Mouse (Mus musculus): ENCODE results near the gene Dimt1. TPM values are rescaled to one million over a fixed set of nuclear protein-coding genes. Genes with fewer than 3 reads are reported as not detected.

Gene Dimt1
- polyA plus RNA-seq, 1 experiment: 6.1 TPM

DNA sequence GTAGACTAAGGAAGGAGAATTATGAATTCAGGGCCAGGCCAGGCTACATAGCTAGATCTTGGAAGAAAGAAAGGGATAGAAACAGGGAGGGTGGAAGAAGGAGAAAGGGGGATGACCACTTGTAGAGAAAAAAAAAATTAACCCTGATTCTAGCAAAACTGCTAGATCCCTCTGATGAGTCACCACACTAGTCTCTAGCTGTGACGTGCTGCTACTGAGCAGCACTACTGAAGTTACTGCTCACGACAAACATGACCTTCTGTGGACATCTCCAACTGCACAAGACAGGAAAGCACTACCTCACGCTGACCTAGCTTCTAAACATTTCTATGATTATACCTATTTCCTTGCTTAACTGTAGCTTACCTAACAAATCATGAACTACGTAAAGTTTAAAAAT is 18.6 kb upstream of the Dimt1 start:
- TF ChIP-seq CTCF (IDR thresholded peaks at IDR 0.05; ENCODE audit: control insufficient read depth, insufficient read depth, insufficient replicate concordance, low read depth, low read length) (no peak), POLR2A (IDR thresholded peaks at IDR 0.05; ENCODE audit: control insufficient read depth, low read depth, low read length) (no peak)
- Histone ChIP-seq H3K36me3 (ENCODE audit: control insufficient read depth, insufficient read depth, low read length) (no peaks in the 10 kb centered on the region; the same call in 1 of the 2 replicates), H3K4me1 (ENCODE audit: control insufficient read depth, insufficient read depth, low read length) (no peaks in the 10 kb centered on the region), H3K27ac (ENCODE audit: control insufficient read depth, insufficient read depth, low read depth, low read length) (no peak overlapping the region), H3K4me3 (ENCODE audit: control insufficient read depth, low read depth, low read length) (no peak overlapping the region), H3K27me3 (ENCODE audit: control insufficient read depth, insufficient read depth, low read length) (no peaks in the 10 kb centered on the region)

DNA sequence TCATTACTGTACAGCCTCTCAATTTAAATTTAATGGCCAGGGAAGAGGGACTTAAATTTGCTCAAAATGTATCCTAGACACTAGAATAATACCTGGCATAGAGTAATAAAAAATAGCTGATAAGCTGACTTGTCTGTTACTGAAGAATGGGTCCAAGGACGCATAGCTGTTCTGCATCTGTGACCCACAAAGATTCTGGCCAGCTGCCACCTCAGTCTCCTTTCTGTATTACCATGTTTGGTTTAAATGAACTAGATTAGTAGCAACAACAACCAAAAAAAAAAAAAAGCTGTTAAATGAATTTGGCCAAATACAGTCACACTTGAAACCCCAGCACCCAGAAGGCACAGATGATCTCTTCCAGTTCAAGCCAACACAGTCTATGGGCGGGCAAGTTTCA is 17.7 kb upstream of the Dimt1 start:
- no peak overlapping the region for H3K4me3 ChIP-seq (ENCODE audit: control insufficient read depth, low read depth, low read length)
- no peaks in the 10 kb centered on the region for H3K36me3 ChIP-seq (ENCODE audit: control insufficient read depth, insufficient read depth, low read length)
- H3K4me1 ChIP-seq (ENCODE audit: control insufficient read depth, insufficient read depth, low read length): no peaks in the 10 kb centered on the region
- no peak for TF ChIP-seq CTCF (IDR thresholded peaks at IDR 0.05; ENCODE audit: control insufficient read depth, insufficient read depth, insufficient replicate concordance, low read depth, low read length)
- no peak for TF ChIP-seq POLR2A (IDR thresholded peaks at IDR 0.05; ENCODE audit: control insufficient read depth, low read depth, low read length)
- no peaks in the 10 kb centered on the region for H3K27me3 ChIP-seq (ENCODE audit: control insufficient read depth, insufficient read depth, low read length)
- no peak overlapping the region for H3K27ac ChIP-seq (ENCODE audit: control insufficient read depth, insufficient read depth, low read depth, low read length)

DNA sequence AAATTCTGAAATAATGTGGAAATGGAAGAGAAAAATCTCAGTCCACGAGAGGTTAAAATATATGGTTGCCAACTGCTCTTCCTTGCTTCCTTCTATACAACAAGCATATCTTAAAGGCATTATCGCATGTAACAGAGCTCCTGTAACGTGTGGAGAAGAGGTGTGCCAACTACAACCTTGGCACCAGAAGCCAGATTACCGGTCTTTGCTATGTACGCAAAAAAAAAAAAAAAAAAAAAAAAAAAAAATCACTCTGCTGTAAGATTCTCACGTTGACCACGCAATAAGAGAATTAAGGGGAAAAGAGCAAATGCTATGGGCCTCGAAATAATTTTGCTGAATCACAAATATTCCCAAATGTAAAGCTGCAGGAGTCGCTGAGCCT is 11.1 kb upstream of the Dimt1 start:
- H3K27me3 ChIP-seq (ENCODE audit: control insufficient read depth, insufficient read depth, low read length): no peaks in the 10 kb centered on the region
- H3K4me1 ChIP-seq (ENCODE audit: control insufficient read depth, insufficient read depth, low read length): no peaks in the 10 kb centered on the region; the same call in 1 of the 2 replicates
- peak overlapping the region; percentile 97 for H3K4me3 ChIP-seq (ENCODE audit: control insufficient read depth, low read depth, low read length)
- H3K36me3 ChIP-seq (ENCODE audit: control insufficient read depth, insufficient read depth, low read length): no peaks in the 10 kb centered on the region
- no peak overlapping the region for H3K27ac ChIP-seq (ENCODE audit: control insufficient read depth, insufficient read depth, low read depth, low read length)
- TF ChIP-seq POLR2A (IDR thresholded peaks at IDR 0.05; ENCODE audit: control insufficient read depth, low read depth, low read length) (no peak), CTCF (IDR thresholded peaks at IDR 0.05; ENCODE audit: control insufficient read depth, insufficient read depth, insufficient replicate concordance, low read depth, low read length) (no peak)

DNA sequence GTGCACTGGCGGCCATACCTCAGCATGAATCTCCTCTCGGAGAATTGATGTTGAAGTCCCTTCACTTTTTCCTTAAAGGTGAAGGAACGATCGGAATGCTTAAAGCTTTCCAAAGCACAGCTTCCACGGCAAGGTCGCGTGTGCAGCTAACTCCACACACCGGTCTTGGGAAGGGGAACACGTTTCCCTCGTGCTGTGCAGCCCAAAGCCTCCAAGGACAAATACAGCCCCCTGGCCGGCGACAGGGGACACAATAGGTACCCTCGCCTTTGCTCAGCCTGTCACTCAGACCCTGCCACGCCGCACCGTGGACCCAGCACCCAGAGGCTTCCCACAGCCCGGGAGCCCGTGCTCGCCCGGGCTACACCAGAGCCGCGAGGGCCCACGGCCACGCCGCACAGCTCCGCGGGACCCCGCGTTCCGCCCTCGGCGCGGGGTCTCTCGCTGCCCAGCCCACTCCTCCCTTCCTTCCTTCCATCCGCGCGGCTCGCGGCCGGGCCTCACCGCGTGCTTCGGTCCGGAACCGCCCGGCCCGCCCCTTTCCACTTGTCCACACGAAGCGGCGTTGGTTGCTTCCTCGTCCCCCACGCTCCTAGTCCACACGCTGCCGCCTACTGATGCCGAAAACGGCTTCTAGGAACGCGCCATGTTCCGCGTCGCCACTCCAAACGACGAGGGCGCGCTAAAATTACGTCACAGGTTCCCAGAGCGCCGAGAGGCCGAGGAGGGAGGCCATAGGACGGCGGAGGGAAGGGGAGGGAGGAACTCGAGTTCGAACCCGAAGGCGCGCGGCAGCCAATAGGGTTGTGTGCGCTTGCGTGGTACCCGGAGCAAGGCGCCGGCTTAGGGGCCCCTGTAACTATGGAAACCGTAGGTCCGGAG is 10.4 kb upstream of the Dimt1 start, which contains the start of gene Ipo11:
TSS of gene Ipo11 (minus strand) at position 703 of the 882 bp plus-strand sequence.
- peak; percentile 81 for TF ChIP-seq POLR2A (IDR thresholded peaks at IDR 0.05; ENCODE audit: control insufficient read depth, low read depth, low read length)
- TF ChIP-seq CTCF (IDR thresholded peaks at IDR 0.05; ENCODE audit: control insufficient read depth, insufficient read depth, insufficient replicate concordance, low read depth, low read length): no peak
- Histone ChIP-seq H3K27ac (ENCODE audit: control insufficient read depth, insufficient read depth, low read depth, low read length) (peak within 1 kb of the TSS; percentile 75), H3K4me3 (ENCODE audit: control insufficient read depth, low read depth, low read length) (peak within 1 kb of the TSS; percentile 97), H3K36me3 (ENCODE audit: control insufficient read depth, insufficient read depth, low read length) (no peaks in the 10 kb centered on the region), H3K4me1 (ENCODE audit: control insufficient read depth, insufficient read depth, low read length) (no peaks in the 10 kb centered on the region; the same call in 1 of the 2 replicates), H3K27me3 (ENCODE audit: control insufficient read depth, insufficient read depth, low read length) (no peaks in the 10 kb centered on the region)

DNA sequence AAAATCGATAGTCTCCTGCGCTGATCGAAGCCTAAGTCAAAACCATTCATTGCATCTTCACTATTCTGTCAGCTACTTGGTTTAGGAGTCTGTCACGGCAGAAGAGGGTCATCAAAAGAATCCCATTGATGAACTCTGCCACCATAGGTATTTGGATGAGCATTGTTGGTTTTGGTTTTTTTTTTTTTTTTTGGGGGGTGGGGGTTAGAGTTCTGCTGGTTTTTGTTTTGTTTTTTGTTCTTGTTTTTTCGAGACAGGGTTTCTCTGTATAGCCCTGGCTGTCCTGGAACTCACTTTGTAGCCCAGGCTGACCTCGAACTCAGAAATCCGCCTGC is 9.8 kb upstream of the Dimt1 start:
- H3K4me1 ChIP-seq (ENCODE audit: control insufficient read depth, insufficient read depth, low read length): no peaks in the 10 kb centered on the region; the same call in 1 of the 2 replicates
- H3K27ac ChIP-seq (ENCODE audit: control insufficient read depth, insufficient read depth, low read depth, low read length): peak overlapping the region; percentile 59
- H3K36me3 ChIP-seq (ENCODE audit: control insufficient read depth, insufficient read depth, low read length): no peaks in the 10 kb centered on the region
- H3K4me3 ChIP-seq (ENCODE audit: control insufficient read depth, low read depth, low read length): peak overlapping the region; percentile 97
- TF ChIP-seq POLR2A (IDR thresholded peaks at IDR 0.05; ENCODE audit: control insufficient read depth, low read depth, low read length) (no peak), CTCF (IDR thresholded peaks at IDR 0.05; ENCODE audit: control insufficient read depth, insufficient read depth, insufficient replicate concordance, low read depth, low read length) (no peak)
- H3K27me3 ChIP-seq (ENCODE audit: control insufficient read depth, insufficient read depth, low read length): no peaks in the 10 kb centered on the region

DNA sequence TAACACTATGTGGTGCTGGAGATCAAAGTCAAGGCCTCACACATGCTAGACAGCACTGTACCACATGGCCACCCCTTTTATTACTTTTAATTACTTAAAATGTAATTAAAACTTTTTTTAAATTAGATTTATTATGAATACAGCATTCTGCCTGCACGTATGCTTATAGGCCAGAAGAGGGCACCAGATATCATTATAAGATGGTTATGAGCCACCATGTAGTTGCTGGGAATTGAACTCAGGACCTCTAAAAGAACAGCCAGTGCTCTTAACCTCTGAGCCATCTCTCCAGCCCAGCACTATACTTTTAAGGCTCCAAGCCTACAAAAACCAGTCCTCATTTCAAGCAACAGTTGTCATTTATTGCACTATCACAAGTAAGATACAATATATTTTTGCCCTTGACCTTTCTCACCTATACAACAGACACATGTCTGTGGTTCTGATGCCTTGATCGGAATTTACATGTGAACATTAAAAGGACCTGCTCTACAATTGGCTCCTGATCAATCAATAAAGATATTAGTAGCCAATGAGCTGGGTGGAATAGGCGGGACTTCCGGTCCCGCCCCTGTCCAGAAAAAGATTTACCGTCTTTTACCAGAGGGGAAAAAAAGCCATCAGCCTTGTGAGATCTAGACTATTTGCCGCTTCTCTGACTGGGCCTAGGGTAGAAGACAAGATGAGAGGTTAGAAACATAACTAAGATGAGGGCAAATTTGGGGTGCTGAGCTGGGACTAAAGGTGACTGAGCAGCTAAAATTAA is 5.5 kb upstream of the Dimt1 start:
- peak overlapping the region; percentile 42; the same call in 1 of the 2 replicates for H3K4me3 ChIP-seq (ENCODE audit: control insufficient read depth, low read depth, low read length)
- H3K27ac ChIP-seq (ENCODE audit: control insufficient read depth, insufficient read depth, low read depth, low read length): no peak overlapping the region
- H3K4me1 ChIP-seq (ENCODE audit: control insufficient read depth, insufficient read depth, low read length): peaks cover 6% of the 10 kb centered on the region
- TF ChIP-seq CTCF (IDR thresholded peaks at IDR 0.05; ENCODE audit: control insufficient read depth, insufficient read depth, insufficient replicate concordance, low read depth, low read length): no peak
- no peak for TF ChIP-seq POLR2A (IDR thresholded peaks at IDR 0.05; ENCODE audit: control insufficient read depth, low read depth, low read length)
- H3K27me3 ChIP-seq (ENCODE audit: control insufficient read depth, insufficient read depth, low read length): no peaks in the 10 kb centered on the region
- no peaks in the 10 kb centered on the region for H3K36me3 ChIP-seq (ENCODE audit: control insufficient read depth, insufficient read depth, low read length)

DNA sequence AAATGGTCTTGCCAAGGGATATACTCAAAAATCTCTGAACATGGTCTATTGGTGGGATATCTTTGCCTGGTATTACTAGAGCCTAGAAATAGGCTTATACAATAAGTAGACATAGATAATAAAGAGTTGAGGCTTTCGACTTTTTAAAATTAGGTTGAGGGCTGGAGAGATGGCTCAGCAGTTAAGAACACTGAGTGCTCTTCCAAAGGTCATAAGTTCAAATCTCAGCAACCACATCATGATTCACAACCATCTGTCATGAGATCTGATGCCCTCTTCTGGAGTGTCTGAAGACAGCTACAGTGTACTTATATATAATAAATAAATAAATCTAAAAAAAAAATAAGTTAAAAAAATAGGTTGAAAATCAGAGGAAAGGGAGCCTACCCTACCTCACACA is 4.2 kb upstream of the Dimt1 start:
- Histone ChIP-seq H3K4me1 (ENCODE audit: control insufficient read depth, insufficient read depth, low read length) (peaks cover 6% of the 10 kb centered on the region), H3K27ac (ENCODE audit: control insufficient read depth, insufficient read depth, low read depth, low read length) (no peak overlapping the region), H3K36me3 (ENCODE audit: control insufficient read depth, insufficient read depth, low read length) (no peaks in the 10 kb centered on the region), H3K4me3 (ENCODE audit: control insufficient read depth, low read depth, low read length) (no peak overlapping the region), H3K27me3 (ENCODE audit: control insufficient read depth, insufficient read depth, low read length) (no peaks in the 10 kb centered on the region)
- no peak for TF ChIP-seq CTCF (IDR thresholded peaks at IDR 0.05; ENCODE audit: control insufficient read depth, insufficient read depth, insufficient replicate concordance, low read depth, low read length)
- no peak for TF ChIP-seq POLR2A (IDR thresholded peaks at IDR 0.05; ENCODE audit: control insufficient read depth, low read depth, low read length)
